Mouse (Mus musculus) hematopoietic stem cell, adult 5-6 weeks (primary cell): ENCODE measurements around the gene Lgals3. TPM values are rescaled to one million over a fixed set of nuclear protein-coding genes. Genes with fewer than 3 reads are reported as not detected.
A peak's percentile ranks its signal among the peaks of the same experiment; 100 is the strongest.

Experiments used
- ATAC-seq, 2 experiments: fragments of 125-278 bp in 1 of 2; replicated peaks in 1 of 2; 2 replicates each; pipeline ENCODE4 v1.8.0; 2016 to 2017; ENCODE audit warnings: inconsistent platforms in 2 of 2, mild to moderate bottlenecking in 2 of 2, moderate number of reproducible peaks in 2 of 2, low read depth in 1 of 2, moderate TSS enrichment in 1 of 2; ENCODE audit not compliant: low FRiP score in 2 of 2, poor library complexity in 2 of 2, severe bottlenecking in 2 of 2, insufficient read depth in 1 of 2, low TSS enrichment in 1 of 2
- total RNA-seq: library from RNA; stranded (forward); fragments of 172-1452, 232-1000 nt; gene quantifications from 2 replicates; pipeline ENCODE4 v1.2.3, GENCODE M21; 2017

Gene Lgals3
- total RNA-seq, 1 experiment from 2014 or later = 4.8 TPM

- ATAC-seq = no peak
These were observed 35.2 kb downstream of the Lgals3 start for GRCm38 (mm10) chr14:47402735-47403134.

GRCm38 (mm10) chr14:47406000-47406399 is 38.4 kb downstream of the Lgals3 start:
- no peak for ATAC-seq

GRCm38 (mm10) chr14:47417346-47417745 is 49.8 kb downstream of the Lgals3 start:
- no peak for ATAC-seq

GRCm38 (mm10) chr14:47417775-47418665 is 50.5 kb downstream of the Lgals3 start, which contains the start of gene Dlgap5:
Dlgap5 (minus strand) TSS chr14:47418407.
- ATAC-seq = peak; percentile 99 to 100

- no peak for ATAC-seq
These were observed 51.1 kb downstream of the Lgals3 start for GRCm38 (mm10) chr14:47418666-47418991.

- no peak for ATAC-seq
These were observed 51.6 kb downstream of the Lgals3 start for GRCm38 (mm10) chr14:47419034-47419625.

- ATAC-seq = no peak
These were observed 52.2 kb downstream of the Lgals3 start for GRCm38 (mm10) chr14:47419723-47420276.

GRCm38 (mm10) chr14:47421606-47422005 is 54.1 kb downstream of the Lgals3 start:
- no peak for ATAC-seq

- no peak for ATAC-seq
These were observed 54.9 kb downstream of the Lgals3 start for GRCm38 (mm10) chr14:47422466-47422865.

- ATAC-seq = peak in 1 of 2 experiments; percentile 67; a peak in 1 of 4 replicates
These were observed 65.4 kb downstream of the Lgals3 start for GRCm38 (mm10) chr14:47432987-47433386.

Other genes starting within 250 kb of the Lgals3 start
- gene Gch1, start 178.3 kb upstream of the Lgals3 start, total RNA-seq = 6.6 and 9.4 TPM in 2 replicates
- 97.9 and 104 TPM in 2 replicates for gene Wdhd1, start 90.9 kb upstream of the Lgals3 start, total RNA-seq
- 25.4 and 30.9 TPM in 2 replicates for gene Socs4, start 90.8 kb upstream of the Lgals3 start, total RNA-seq
- 59.2 and 77.2 TPM in 2 replicates for gene Mapk1ip1l, start 69.5 kb upstream of the Lgals3 start, total RNA-seq
- gene Dlgap5, start 50.7 kb downstream of the Lgals3 start, total RNA-seq = 41.5 and 60.2 TPM in 2 replicates
- 21.3 and 28.6 TPM in 2 replicates for gene Fbxo34, start 82.7 kb downstream of the Lgals3 start, total RNA-seq
- 10.3 and 27.1 TPM in 2 replicates for gene Atg14, start 202.9 kb downstream of the Lgals3 start, total RNA-seq